Mouse (Mus musculus) myocyte (in vitro differentiated cells): ENCODE results near the gene Myo1f. TPM values are rescaled to one million over a fixed set of nuclear protein-coding genes. Genes with fewer than 3 reads are reported as not detected.

ENCODE experiments used
- H3K27me3 ChIP-seq: one replicate; pipeline ENCODE4 v1.6.1; 2011; ENCODE audit not compliant: control insufficient read depth, insufficient read depth, insufficient read length
- H3K36me3 ChIP-seq: one replicate; pipeline ENCODE4 v1.6.1; 2011; ENCODE audit not compliant: control insufficient read depth, insufficient read depth
- H3K4me2 ChIP-seq: one replicate; pipeline ENCODE4 v1.6.1; 2011; ENCODE audit warnings: low read depth, control low read depth
- H3K4me3 ChIP-seq: one replicate; pipeline ENCODE4 v1.5.1; 2011; ENCODE audit warnings: mild to moderate bottlenecking, control low read depth, moderate library complexity
- H3K79me2 ChIP-seq: one replicate; pipeline ENCODE4 v1.6.1; 2011; ENCODE audit not compliant: control insufficient read depth, insufficient read depth
- H3ac ChIP-seq: one replicate; pipeline ENCODE4 v1.6.1; 2011; ENCODE audit not compliant: control insufficient read depth, insufficient read length
- CEBPB ChIP-seq: IDR thresholded peaks from 2 replicates; pipeline ENCODE4 v1.6.1; 2011; ENCODE audit warnings: mild to moderate bottlenecking, moderate library complexity; ENCODE audit not compliant: poor library complexity, insufficient read depth, severe bottlenecking
- E2F4 ChIP-seq: IDR thresholded peaks from one replicate; pipeline ENCODE4 v1.6.1; 2011; ENCODE audit warnings: mild to moderate bottlenecking, control low read depth, moderate library complexity; ENCODE audit not compliant: insufficient read depth
- MAX ChIP-seq: IDR thresholded peaks from one replicate; pipeline ENCODE4 v1.6.1; 2011; ENCODE audit warnings: low read depth, mild to moderate bottlenecking, control low read depth
- MYOD1 ChIP-seq, 3 experiments: IDR thresholded peaks; one replicate each; pipeline ENCODE4 v1.6.1; 2011; ENCODE audit warnings: control low read depth in 2 of 3, low read depth in 2 of 3, mild to moderate bottlenecking in 2 of 3, moderate library complexity in 1 of 3; ENCODE audit not compliant: insufficient read length in 2 of 3, control insufficient read depth in 1 of 3
- MYOG ChIP-seq, 3 experiments: IDR thresholded peaks; one replicate each; pipeline ENCODE4 v1.6.1; 2011; ENCODE audit warnings: control low read depth in 2 of 3, low read depth in 2 of 3, mild to moderate bottlenecking in 2 of 3; ENCODE audit not compliant: insufficient read length in 2 of 3, control insufficient read depth in 1 of 3, insufficient read depth in 1 of 3
- POLR2A ChIP-seq: IDR thresholded peaks from one replicate; pipeline ENCODE4 v1.6.1; 2011; ENCODE audit warnings: low read depth, mild to moderate bottlenecking, control low read depth, moderate library complexity; ENCODE audit not compliant: insufficient read length
- POLR2AphosphoS2 ChIP-seq: IDR thresholded peaks from one replicate; pipeline ENCODE4 v1.6.1; 2011; ENCODE audit warnings: low read depth, control low read depth; ENCODE audit not compliant: insufficient read length
- REST ChIP-seq: IDR thresholded peaks from one replicate; pipeline ENCODE4 v1.6.1; 2011; ENCODE audit warnings: mild to moderate bottlenecking, control low read depth, moderate library complexity; ENCODE audit not compliant: insufficient read depth, insufficient read length
- SRF ChIP-seq: IDR thresholded peaks from one replicate; pipeline ENCODE4 v1.6.1; 2011; ENCODE audit warnings: low read depth; ENCODE audit not compliant: control insufficient read depth, insufficient read length
- TCF12 ChIP-seq: IDR thresholded peaks from one replicate; pipeline ENCODE4 v1.6.1; 2011; ENCODE audit warnings: mild to moderate bottlenecking, control low read depth; ENCODE audit not compliant: poor library complexity, insufficient read depth, severe bottlenecking
- TCF3 ChIP-seq: IDR thresholded peaks from one replicate; pipeline ENCODE4 v1.6.1; 2011; ENCODE audit warnings: low read depth, control low read depth; ENCODE audit not compliant: insufficient read length
- USF1 ChIP-seq: IDR thresholded peaks from one replicate; pipeline ENCODE4 v1.6.1; 2011; ENCODE audit warnings: low read depth, mild to moderate bottlenecking, control low read depth, moderate library complexity
- polyA plus RNA-seq: library from polyadenylated mRNA; unstranded; fragments of >200 nt; fragmentation: generic; extraction: Trizol; gene quantifications from one replicate; pipeline ENCODE4 v1.2.1, GENCODE M21; 2012; ENCODE audit warnings: missing spikeins

Myo1f gene
- polyA plus RNA-seq, 1 experiment = not detected

- Histone ChIP-seq H3K27me3 (no peaks in the 10 kb centered on the region), H3K79me2 (no peaks in the 10 kb centered on the region), H3K4me2 (no peak overlapping the region), H3K4me3 (no peak overlapping the region), H3K36me3 (no peaks in the 10 kb centered on the region), H3ac (no peak overlapping the region)
- TF ChIP-seq MYOD1 (IDR thresholded peaks at IDR 0.05; ENCODE audit: control insufficient read depth in 1 of 3, insufficient read length in 2 of 3, low read depth in 2 of 3) = no peak
- TF ChIP-seq E2F4 = no peak
- TF ChIP-seq POLR2AphosphoS2 = no peak
- TF ChIP-seq REST = no peak
- no peak for TF ChIP-seq TCF3
- TF ChIP-seq MYOG (IDR thresholded peaks at IDR 0.05; ENCODE audit: control insufficient read depth in 1 of 3, insufficient read depth in 1 of 3, insufficient read length in 2 of 3, low read depth in 2 of 3) = no peak
- TF ChIP-seq POLR2A = no peak
- TF ChIP-seq USF1 = no peak
- TF ChIP-seq TCF12 = no peak
- no peak for TF ChIP-seq SRF
- no peak for TF ChIP-seq CEBPB
- TF ChIP-seq MAX = no peak
Observed at GRCm38 (mm10) chr17:33552113-33552512, 3.4 kb upstream of the Myo1f start.

GRCm38 (mm10) chr17:33552964-33553363 is 2.5 kb upstream of the Myo1f start:
- no peak overlapping the region for H3ac ChIP-seq
- no peak overlapping the region for H3K4me2 ChIP-seq
- H3K79me2 ChIP-seq = no peaks in the 10 kb centered on the region
- H3K36me3 ChIP-seq = no peaks in the 10 kb centered on the region
- no peak for TF ChIP-seq CEBPB
- no peak for TF ChIP-seq POLR2AphosphoS2
- no peak for TF ChIP-seq MAX
- TF ChIP-seq USF1 = no peak
- TF ChIP-seq SRF = no peak
- TF ChIP-seq TCF12 = no peak
- no peak for TF ChIP-seq MYOG (IDR thresholded peaks at IDR 0.05; ENCODE audit: control insufficient read depth in 1 of 3, insufficient read depth in 1 of 3, insufficient read length in 2 of 3, low read depth in 2 of 3)
- TF ChIP-seq POLR2A = no peak
- no peak overlapping the region for H3K4me3 ChIP-seq
- no peaks in the 10 kb centered on the region for H3K27me3 ChIP-seq

DNA sequence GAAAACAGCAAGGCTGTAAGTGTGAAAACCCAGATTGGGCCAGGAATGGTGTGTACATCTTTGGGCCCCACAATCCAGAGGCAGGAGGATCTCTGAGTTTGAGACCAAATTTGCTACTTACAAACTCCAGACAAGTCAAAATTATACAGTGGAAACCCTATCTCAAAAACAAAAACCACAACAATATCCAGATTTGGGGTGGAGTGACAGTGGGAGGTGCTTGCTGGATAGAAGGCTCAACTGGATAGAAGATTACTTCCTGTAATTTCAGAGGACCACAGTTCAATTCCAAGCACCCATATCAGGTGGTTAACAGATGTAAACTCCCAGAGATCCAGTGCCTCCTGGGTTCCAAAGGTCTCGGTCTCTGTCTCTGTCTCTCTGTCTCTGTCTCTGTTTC is 971 bp upstream of the Myo1f start:
- no peaks in the 10 kb centered on the region for H3K79me2 ChIP-seq
- H3K4me2 ChIP-seq = no peak overlapping the region
- no peak overlapping the region for H3K4me3 ChIP-seq
- no peaks in the 10 kb centered on the region for H3K27me3 ChIP-seq
- H3K36me3 ChIP-seq = no peaks in the 10 kb centered on the region
- no peak overlapping the region for H3ac ChIP-seq
- TF ChIP-seq MYOG (IDR thresholded peaks at IDR 0.05; ENCODE audit: control insufficient read depth in 1 of 3, insufficient read depth in 1 of 3, insufficient read length in 2 of 3, low read depth in 2 of 3) (no peak), TCF12 (no peak), MAX (no peak), POLR2A (no peak), POLR2AphosphoS2 (no peak), CEBPB (no peak), SRF (no peak), E2F4 (no peak), USF1 (no peak), MYOD1 (IDR thresholded peaks at IDR 0.05; ENCODE audit: control insufficient read depth in 1 of 3, insufficient read length in 2 of 3, low read depth in 2 of 3) (no peak), REST (no peak), TCF3 (no peak)

- TF ChIP-seq REST (no peak), MAX (no peak), POLR2A (no peak), MYOG (IDR thresholded peaks at IDR 0.05; ENCODE audit: control insufficient read depth in 1 of 3, insufficient read depth in 1 of 3, insufficient read length in 2 of 3, low read depth in 2 of 3) (no peak), E2F4 (no peak), TCF12 (no peak)
- Histone ChIP-seq H3K27me3 (no peaks in the 10 kb centered on the region), H3K4me3 (no peak overlapping the region), H3ac (no peak overlapping the region), H3K36me3 (no peaks in the 10 kb centered on the region), H3K4me2 (no peak overlapping the region), H3K79me2 (no peaks in the 10 kb centered on the region)
Observed at GRCm38 (mm10) chr17:33557922-33558321, 2.4 kb downstream of the Myo1f start.

GRCm38 (mm10) chr17:33563527-33564076 is 8.1 kb downstream of the Myo1f start:
- H3K4me2 ChIP-seq = no peak overlapping the region
- no peak overlapping the region for H3ac ChIP-seq
- H3K36me3 ChIP-seq = no peaks in the 10 kb centered on the region
- H3K4me3 ChIP-seq = no peak overlapping the region
- TF ChIP-seq TCF3 = no peak
- peak; percentile 52; the same call in 1 of the 2 replicates for TF ChIP-seq CEBPB
- H3K79me2 ChIP-seq = no peaks in the 10 kb centered on the region
- H3K27me3 ChIP-seq = no peaks in the 10 kb centered on the region
